Mouse (Mus musculus) neutrophil, adult 59 days (primary cell): ENCODE data around the gene Ltbp4. TPM values are rescaled to one million over a fixed set of nuclear protein-coding genes. Genes with fewer than 3 reads are reported as not detected.

Experiments used
- total RNA-seq, 2 experiments: library from RNA; stranded (reverse); gene quantifications; 1 replicate in 1 of 2; 2 replicates in 1 of 2; pipeline ENCODE4 v1.2.4; 2023

The Ltbp4 gene
- under 1 TPM; 0.33 to 0.51 TPM for total RNA-seq

GRCm38 (mm10) chr7:27337175-27337853, at the start of gene Ltbp4:
Ltbp4 (minus strand) TSS chr7:27337692.

GRCm38 (mm10) chr7:27356861-27357594, 19.5 kb upstream of the Ltbp4 start, which contains the start of gene Gm20479:
Gm20479 (minus strand) TSS chr7:27357419.

GRCm38 (mm10) chr7:27355745-27356240, 18.3 kb upstream of the Ltbp4 start, which contains the start of gene Shkbp1:
Shkbp1 (minus strand) TSS chr7:27356019.

GRCm38 (mm10) chr7:27258205-27258899, 79.1 kb downstream of the Ltbp4 start, which contains the start of gene Numbl:
Numbl (plus strand) TSS chr7:27258433.

Other genes starting within 250 kb of the Ltbp4 start
- not detected for gene Cyp2f2, start 217.8 kb downstream of the Ltbp4 start, total RNA-seq
- not detected for gene Cyp2t4, start 184.0 kb downstream of the Ltbp4 start, total RNA-seq
- 10 to 100 TPM; 43.3 to 45.3 TPM for gene Egln2, start 170.9 kb downstream of the Ltbp4 start, total RNA-seq
- gene Rab4b, start 158.8 kb downstream of the Ltbp4 start, total RNA-seq: 10 to 100 TPM; 96.8 to 98.1 TPM
- not detected for gene Gm21983, start 156.6 kb downstream of the Ltbp4 start, total RNA-seq
- not detected for gene Mia, start 156.5 kb downstream of the Ltbp4 start, total RNA-seq
- gene BC024978, start 141.9 kb downstream of the Ltbp4 start, total RNA-seq: 1 to 10 TPM; 3.2 to 3.3 TPM
- gene Snrpa, start 141.4 kb downstream of the Ltbp4 start, total RNA-seq: 10 to 100 TPM; 41.5 to 50.3 TPM
- gene Itpkc, start 109.0 kb downstream of the Ltbp4 start, total RNA-seq: 10 to 100 TPM in 1 of 2 experiments, 1 to 10 TPM in 1; 9.0 to 10.4 TPM
- gene Coq8b, start 104.7 kb downstream of the Ltbp4 start, total RNA-seq: 10 to 100 TPM; 19.5 to 21.4 TPM
- 1 to 10 TPM; 5.7 to 6.9 TPM for gene Numbl, start 79.3 kb downstream of the Ltbp4 start, total RNA-seq
- 100 to 1,000 TPM; 100 to 108 TPM for gene Shkbp1, start 18.3 kb upstream of the Ltbp4 start, total RNA-seq
- 10 to 100 TPM in 1 of 2 experiments, not detected in 1; 10.9 TPM for gene Gm20479, start 19.7 kb upstream of the Ltbp4 start, total RNA-seq
- gene Sptbn4, start 110.0 kb upstream of the Ltbp4 start, total RNA-seq: under 1 TPM; 0.07 to 0.09 TPM
- gene Blvrb, start 110.3 kb upstream of the Ltbp4 start, total RNA-seq: 10 to 100 TPM; 31.2 to 58.3 TPM
- 10 to 100 TPM; 27.9 to 32.9 TPM for gene Sertad3, start 136.1 kb upstream of the Ltbp4 start, total RNA-seq
- 10 to 100 TPM; 43.3 to 43.4 TPM for gene Sertad1, start 149.2 kb upstream of the Ltbp4 start, total RNA-seq
- under 1 TPM; 0.68 to 0.80 TPM for gene Prx, start 161.6 kb upstream of the Ltbp4 start, total RNA-seq
- under 1 TPM in 1 of 2 experiments, not detected in 1; 0.36 TPM for gene Hipk4, start 185.6 kb upstream of the Ltbp4 start, total RNA-seq
- gene Pld3, start 215.5 kb upstream of the Ltbp4 start, total RNA-seq: 10 to 100 TPM; 19.5 to 22.3 TPM
- 10 to 100 TPM; 12.4 to 13.8 TPM for gene 2310022A10Rik, start 215.5 kb upstream of the Ltbp4 start, total RNA-seq